In genomic region chr13:95278426-95279025, GRCm38 (mm10) we compare ENCODE assay signal across 10 mouse cellular contexts.
"Had no signal": no experiment of that assay in that cellular context is flagged by ENCODE, and none has a peak within 500 bp of the region (broad histone marks: within the 10 kb centered on the region; RNA-seq: fewer than 3 reads in every experiment).

No protein-coding gene starts in this region.

- DNase-seq: kidney, postnatal 14 days; lung, adult 18-20 months; right cerebral cortex, adult 18-20 months; right cerebral cortex, postnatal 25 days; thymus, postnatal 36 days had no signal

- H3K4me1 ChIP-seq: neural tube, embryonic 15.5 days had no signal

- H3K36me3 ChIP-seq: kidney, embryonic 15.5 days; limb, embryonic 15.5 days; midbrain, embryonic 13.5 days; neural tube, embryonic 15.5 days had no signal

- H3K4me3 ChIP-seq: kidney, embryonic 15.5 days; limb, embryonic 15.5 days; midbrain, embryonic 13.5 days; neural tube, embryonic 15.5 days had no signal

- H3K9me3 ChIP-seq: kidney, embryonic 15.5 days; limb, embryonic 15.5 days; midbrain, embryonic 13.5 days; neural tube, embryonic 15.5 days had no signal

- H3K27me3 ChIP-seq: kidney, embryonic 15.5 days; limb, embryonic 15.5 days; midbrain, embryonic 13.5 days; neural tube, embryonic 15.5 days had no signal

- H3K27ac ChIP-seq: kidney, embryonic 15.5 days; limb, embryonic 15.5 days; liver, embryonic 14.5 days; midbrain, embryonic 13.5 days; neural tube, embryonic 15.5 days had no signal

- ATAC-seq: midbrain, embryonic 13.5 days had no signal
